Mouse (Mus musculus) CD4-positive naive resting alpha-beta T cell, adult 76 days (primary cell): ENCODE results near the gene Arhgap9. TPM values are rescaled to one million over a fixed set of nuclear protein-coding genes. Genes with fewer than 3 reads are reported as not detected.

Experiments used
- total RNA-seq: library from RNA; stranded (reverse); gene quantifications from one replicate; pipeline ENCODE4 v1.2.4, GENCODE M21; 2023

Gene Arhgap9
- total RNA-seq = 257 TPM

GRCm38 (mm10) chr10:127321621-127322020, at the start of gene Arhgap9:
Arhgap9 (plus strand) TSS chr10:127321964.

GRCm38 (mm10) chr10:127288800-127289572, 32.8 kb upstream of the Arhgap9 start, which contains the start of gene Mbd6:
Mbd6 (minus strand) TSS chr10:127289018.

GRCm38 (mm10) chr10:127311476-127312355, 10.0 kb upstream of the Arhgap9 start, which contains the start of gene Mars:
Mars (minus strand) TSS chr10:127311786.

GRCm38 (mm10) chr10:127341891-127342639, 20.3 kb downstream of the Arhgap9 start, which contains the start of gene Gli1:
Gli1 (minus strand) TSS chr10:127341974.

GRCm38 (mm10) chr10:127353909-127354895, 32.4 kb downstream of the Arhgap9 start, which contains the start of gene Inhbe:
Inhbe (minus strand) TSS chr10:127354411.

GRCm38 (mm10) chr10:127369834-127370820, 48.4 kb downstream of the Arhgap9 start, which contains the start of gene Inhbc:
Inhbc (minus strand) TSS chr10:127370431.

Other genes starting within 250 kb of the Arhgap9 start
- 142 TPM for gene Agap2, start 246.7 kb upstream of the Arhgap9 start, total RNA-seq
- gene Os9, start 200.8 kb upstream of the Arhgap9 start, total RNA-seq = 91.1 TPM
- gene B4galnt1, start 156.7 kb upstream of the Arhgap9 start, total RNA-seq = 563 TPM
- not detected for gene Slc26a10, start 141.3 kb upstream of the Arhgap9 start, total RNA-seq
- not detected for gene Arhgef25, start 131.9 kb upstream of the Arhgap9 start, total RNA-seq
- 59.7 TPM for gene Dtx3, start 126.2 kb upstream of the Arhgap9 start, total RNA-seq
- 43.6 TPM for gene Pip4k2c, start 110.4 kb upstream of the Arhgap9 start, total RNA-seq
- gene Kif5a, start 58.6 kb upstream of the Arhgap9 start, total RNA-seq = 0.12 TPM
- 115 TPM for gene Dctn2, start 55.6 kb upstream of the Arhgap9 start, total RNA-seq
- gene Mbd6, start 32.9 kb upstream of the Arhgap9 start, total RNA-seq = 103 TPM
- 48.5 TPM for gene Mars, start 10.2 kb upstream of the Arhgap9 start, total RNA-seq
- 0.15 TPM for gene Gli1, start 20.0 kb downstream of the Arhgap9 start, total RNA-seq
- not detected for gene Inhbe, start 32.4 kb downstream of the Arhgap9 start, total RNA-seq
- 0.29 TPM for gene Inhbc, start 48.5 kb downstream of the Arhgap9 start, total RNA-seq
- gene R3hdm2, start 58.4 kb downstream of the Arhgap9 start, total RNA-seq = 109 TPM
- gene Stac3, start 179.7 kb downstream of the Arhgap9 start, total RNA-seq = 4.3 TPM
- gene Ndufa4l2, start 193.0 kb downstream of the Arhgap9 start, total RNA-seq = not detected
- 64.6 TPM for gene Shmt2, start 200.5 kb downstream of the Arhgap9 start, total RNA-seq
- not detected for gene Nxph4, start 212.6 kb downstream of the Arhgap9 start, total RNA-seq